Mouse (Mus musculus) embryonic facial prominence, embryonic 12.5 days (tissue): ENCODE data around the gene Tprg. TPM values are rescaled to one million over a fixed set of nuclear protein-coding genes. Genes with fewer than 3 reads are reported as not detected.

ENCODE experiments used
- ATAC-seq: fragments of 200-750 bp; cut with Nextera tagmentation; 2 replicates; pipeline ENCODE4 v1.8.0; 2017; ENCODE audit not compliant: insufficient number of reproducible peaks, insufficient read depth, low FRiP score, low TSS enrichment
- H3K27ac ChIP-seq: fragments of 300-500 bp; sonication (generic); 2 replicates; pipeline ENCODE4 v1.5.1; 2016; ENCODE audit warnings: mild to moderate bottlenecking
- H3K27me3 ChIP-seq: fragments of 300-500 bp; sonication (generic); 2 replicates; pipeline ENCODE4 v1.6.1; 2016; ENCODE audit warnings: mild to moderate bottlenecking, moderate library complexity
- H3K36me3 ChIP-seq: fragments of 300-500 bp; sonication (generic); 2 replicates; pipeline ENCODE4 v1.6.1; 2016; ENCODE audit warnings: mild to moderate bottlenecking
- H3K4me1 ChIP-seq: fragments of 300-500 bp; sonication (generic); 2 replicates; pipeline ENCODE4 v1.6.1; 2016
- H3K4me2 ChIP-seq: fragments of 300-500 bp; sonication (generic); replicated peaks from 2 replicates; pipeline ENCODE4 v1.6.1; 2016; ENCODE audit warnings: mild to moderate bottlenecking, moderate library complexity
- H3K4me3 ChIP-seq: fragments of 300-500 bp; sonication (generic); 2 replicates; pipeline ENCODE4 v1.5.1; 2016; ENCODE audit warnings: mild to moderate bottlenecking
- H3K9ac ChIP-seq: fragments of 300-500 bp; sonication (generic); 2 replicates; pipeline ENCODE4 v1.6.1; 2016; ENCODE audit warnings: mild to moderate bottlenecking, moderate library complexity
- H3K9me3 ChIP-seq: fragments of 300-500 bp; sonication (generic); 2 replicates; pipeline ENCODE4 v1.6.1; 2016; ENCODE audit warnings: mild to moderate bottlenecking, moderate library complexity
- WGBS: fragments of 180-500 bp; shearing (Covaris S2); methylation state at CpG from one replicate; pipeline ENCODE4 v1.1.7; 2016; 5-methylcytosine and 5-hydroxymethylcytosine counted together
- polyA plus RNA-seq: library from polyadenylated mRNA; unstranded; fragments of >200 nt; fragmentation: Nextera tagmentation; extraction: Ambion mirVana; gene quantifications from 2 replicates; pipeline ENCODE4 v1.2.1, GENCODE M21; 2016

The Tprg gene
- polyA plus RNA-seq, 1 experiment from 2014 or later: not detected

- Histone ChIP-seq H3K27ac (no peak overlapping the region), H3K9ac (no peak overlapping the region), H3K36me3 (no peaks in the 10 kb centered on the region), H3K27me3 (no peaks in the 10 kb centered on the region), H3K4me3 (no peak overlapping the region), H3K4me1 (peaks cover 6% of the 10 kb centered on the region; the same call in 1 of the 2 replicates), H3K4me2 (no peak overlapping the region), H3K9me3 (no peaks in the 10 kb centered on the region)
- WGBS: 73% methylated on average over 3 of the region's 3 CpGs
- no peak for ATAC-seq
Measured at GRCm38 (mm10) chr16:25451511-25451910, 164.9 kb downstream of the Tprg start.

GRCm38 (mm10) chr16:25464732-25465131 lies 178.1 kb downstream of the Tprg start:
- H3K4me2 ChIP-seq: no peak overlapping the region
- no peak overlapping the region for H3K9ac ChIP-seq
- WGBS: 73% methylated on average over 4 of the region's 4 CpGs
- no peaks in the 10 kb centered on the region for H3K36me3 ChIP-seq
- ATAC-seq: no peak
- no peaks in the 10 kb centered on the region for H3K4me1 ChIP-seq
- no peak overlapping the region for H3K27ac ChIP-seq
- H3K4me3 ChIP-seq: no peak overlapping the region
- no peaks in the 10 kb centered on the region for H3K9me3 ChIP-seq
- no peaks in the 10 kb centered on the region for H3K27me3 ChIP-seq

- WGBS: 32% methylated on average over 13 of the region's 13 CpGs
- Histone ChIP-seq H3K9me3 (no peaks in the 10 kb centered on the region), H3K4me3 (no peak overlapping the region), H3K9ac (no peak overlapping the region), H3K27ac (no peak overlapping the region), H3K4me2 (no peak overlapping the region), H3K4me1 (no peaks in the 10 kb centered on the region), H3K27me3 (no peaks in the 10 kb centered on the region), H3K36me3 (no peaks in the 10 kb centered on the region)
- ATAC-seq: no peak
Measured at GRCm38 (mm10) chr16:25465435-25466139, 179.0 kb downstream of the Tprg start.

DNA sequence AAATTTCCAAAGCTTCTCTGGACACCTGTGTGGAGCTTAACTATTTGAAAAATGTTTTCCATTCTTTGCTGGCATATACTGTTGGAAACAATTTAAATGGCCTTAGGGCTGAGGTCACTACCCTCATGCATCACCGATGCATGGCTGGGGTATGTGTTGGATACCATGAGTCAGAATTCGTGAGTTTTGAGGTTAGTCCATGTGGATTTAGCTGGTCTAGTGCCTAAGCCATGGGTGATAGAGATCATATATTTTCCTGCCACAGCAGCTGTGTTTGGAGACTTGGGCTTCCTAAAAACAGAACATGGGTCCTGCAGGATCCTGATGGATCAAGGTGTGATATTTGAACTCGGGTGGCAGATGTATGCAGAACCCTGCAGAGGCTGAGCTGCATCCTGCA lies 181.4 kb downstream of the Tprg start:
- Histone ChIP-seq H3K9me3 (no peaks in the 10 kb centered on the region), H3K36me3 (no peaks in the 10 kb centered on the region), H3K27me3 (no peaks in the 10 kb centered on the region), H3K4me2 (no peak overlapping the region), H3K9ac (no peak overlapping the region), H3K4me3 (no peak overlapping the region), H3K27ac (no peak overlapping the region), H3K4me1 (no peaks in the 10 kb centered on the region)
- WGBS: 76% methylated on average over 3 of the region's 3 CpGs
- no peak for ATAC-seq

DNA sequence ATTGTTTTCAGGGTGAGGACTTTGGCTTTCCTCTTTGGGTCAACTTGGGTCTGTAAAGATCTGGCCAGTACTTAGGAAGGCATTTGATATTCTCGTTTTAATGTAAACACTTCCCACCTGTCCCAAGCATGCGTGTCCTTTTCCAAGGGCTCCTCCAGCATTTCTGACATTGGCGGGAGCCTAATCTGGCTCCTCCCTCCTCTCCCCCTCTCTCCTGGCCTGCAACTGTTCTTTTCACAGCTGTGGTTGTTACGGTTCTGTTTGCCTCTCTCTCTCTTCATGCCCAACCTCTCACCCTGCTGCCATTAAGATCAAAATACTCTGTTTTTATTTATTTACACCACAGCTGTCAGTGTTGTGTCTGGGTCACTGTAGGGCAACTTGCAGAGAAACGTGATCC lies 182.0 kb downstream of the Tprg start:
- Histone ChIP-seq H3K4me2 (no peak overlapping the region), H3K9ac (no peak overlapping the region), H3K36me3 (no peaks in the 10 kb centered on the region), H3K9me3 (no peaks in the 10 kb centered on the region), H3K4me3 (no peak overlapping the region), H3K27ac (no peak overlapping the region), H3K27me3 (no peaks in the 10 kb centered on the region), H3K4me1 (no peaks in the 10 kb centered on the region)
- no peak for ATAC-seq
- 44% methylated on average over 5 of the region's 5 CpGs for WGBS
